Mouse (Mus musculus): Measurements from ENCODE around the gene Tpm1. TPM values are rescaled to one million over a fixed set of nuclear protein-coding genes. Genes with fewer than 3 reads are reported as not detected.

Tpm1 gene
- polyA plus RNA-seq, 1 experiment from 2014 or later = 635 TPM

DNA sequence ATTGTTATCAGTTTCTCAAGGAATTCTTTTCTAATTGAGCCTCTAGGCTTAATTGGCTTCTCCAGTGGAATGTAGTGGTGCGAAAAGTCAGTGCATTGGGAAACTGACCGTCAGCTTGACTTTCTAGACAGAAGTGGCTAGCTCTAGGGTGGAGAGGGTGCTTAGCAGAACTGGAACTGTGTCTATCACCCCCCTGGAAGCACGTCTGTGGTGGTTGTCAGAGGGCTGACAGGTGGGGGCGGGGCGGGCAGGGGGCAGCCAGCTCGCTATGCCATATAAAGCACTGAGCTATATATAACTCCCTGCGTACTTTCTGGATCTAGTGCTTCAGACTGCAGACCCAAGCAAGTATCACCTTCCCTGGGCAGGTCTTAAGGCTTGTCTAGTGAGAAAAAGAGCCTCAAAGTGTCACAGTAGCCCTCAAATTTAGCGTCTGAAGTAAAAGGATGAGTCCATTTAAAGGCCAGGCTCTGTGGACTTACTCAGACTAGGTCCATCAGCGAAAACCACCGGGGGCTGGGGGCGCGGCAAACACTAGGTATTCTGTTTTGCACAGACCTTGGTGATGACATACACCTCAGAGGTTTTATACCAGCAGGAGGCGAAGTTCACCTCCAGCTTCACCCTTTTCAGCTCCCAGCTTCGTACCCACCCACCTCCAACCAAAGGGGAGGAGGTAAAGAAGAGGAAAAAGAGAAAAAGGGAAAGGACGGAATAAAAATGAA lies 2.2 kb downstream of the Tpm1 start:
- WGBS = 7% methylated on average over 15 of the region's 15 CpGs
- H3K27ac ChIP-seq (ENCODE audit: low read depth) = peak overlapping the region; percentile 79
- H3K27me3 ChIP-seq (ENCODE audit: insufficient read depth, low read length) = no peaks in the 10 kb centered on the region
- peak; percentile 58 for TF ChIP-seq CTCF (IDR thresholded peaks at IDR 0.05; ENCODE audit: low read depth)
- no peaks in the 10 kb centered on the region for H3K9me3 ChIP-seq (ENCODE audit: low read depth, low read length)
- ATAC-seq (ENCODE audit: insufficient read depth) (no peak), DNase-seq (peak; percentile 65)
- H3K36me3 ChIP-seq (ENCODE audit: insufficient read depth) = peaks cover 12% of the 10 kb centered on the region; the same call in 1 of the 2 replicates
- peak overlapping the region; percentile 56 for H3K4me3 ChIP-seq (ENCODE audit: low read depth, low read length)
- H3K4me2 ChIP-seq = peak overlapping the region; percentile 98
- H3K4me1 ChIP-seq (ENCODE audit: insufficient read depth) = peaks cover 24% of the 10 kb centered on the region
- peak overlapping the region; percentile 83 for H3K9ac ChIP-seq

DNA sequence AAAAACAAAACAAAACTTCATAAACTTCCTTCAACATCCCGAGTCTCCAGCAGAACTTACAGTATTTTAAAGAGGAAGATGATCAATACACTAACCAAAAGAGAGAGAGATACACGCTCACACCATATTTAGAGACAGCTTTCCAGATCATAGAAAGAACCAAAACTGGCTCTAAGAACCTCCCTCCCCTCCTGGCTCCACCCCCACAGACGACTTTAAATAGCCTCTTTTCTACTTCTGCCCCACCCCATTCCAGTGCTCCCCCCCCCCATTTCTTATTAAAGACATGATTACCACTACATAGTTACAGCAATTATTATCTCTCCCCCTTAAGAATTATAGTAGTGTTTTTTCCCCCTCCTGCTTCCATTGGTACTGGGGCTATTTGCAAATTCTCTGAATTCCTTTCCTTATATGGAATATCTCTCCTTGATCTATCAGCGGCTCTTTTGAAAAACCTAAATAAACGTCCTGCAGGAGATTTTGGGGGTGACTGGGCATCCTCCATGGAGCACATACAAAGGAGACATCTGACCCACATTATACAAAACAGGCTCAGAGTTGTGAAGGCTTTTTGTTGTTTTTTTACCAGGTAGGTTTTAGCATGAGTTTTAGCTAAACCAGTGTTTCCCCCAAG lies 3.1 kb downstream of the Tpm1 start:
- no peaks in the 10 kb centered on the region for H3K27me3 ChIP-seq (ENCODE audit: insufficient read depth, low read length)
- 6% methylated on average over 5 of the region's 5 CpGs for WGBS
- H3K9ac ChIP-seq = peak overlapping the region; percentile 9; the same call in 1 of the 2 replicates
- DNase-seq = peak; percentile 47
- H3K27ac ChIP-seq (ENCODE audit: low read depth) = peak overlapping the region; percentile 79
- no peak for TF ChIP-seq CTCF (IDR thresholded peaks at IDR 0.05; ENCODE audit: low read depth)
- peaks cover 12% of the 10 kb centered on the region; the same call in 1 of the 2 replicates for H3K36me3 ChIP-seq (ENCODE audit: insufficient read depth)
- no peaks in the 10 kb centered on the region for H3K9me3 ChIP-seq (ENCODE audit: low read depth, low read length)
- no peak for ATAC-seq (ENCODE audit: insufficient read depth)
- peak overlapping the region; percentile 98 for H3K4me2 ChIP-seq
- peak overlapping the region; percentile 56 for H3K4me3 ChIP-seq (ENCODE audit: low read depth, low read length)
- H3K4me1 ChIP-seq (ENCODE audit: insufficient read depth) = peaks cover 33% of the 10 kb centered on the region

DNA sequence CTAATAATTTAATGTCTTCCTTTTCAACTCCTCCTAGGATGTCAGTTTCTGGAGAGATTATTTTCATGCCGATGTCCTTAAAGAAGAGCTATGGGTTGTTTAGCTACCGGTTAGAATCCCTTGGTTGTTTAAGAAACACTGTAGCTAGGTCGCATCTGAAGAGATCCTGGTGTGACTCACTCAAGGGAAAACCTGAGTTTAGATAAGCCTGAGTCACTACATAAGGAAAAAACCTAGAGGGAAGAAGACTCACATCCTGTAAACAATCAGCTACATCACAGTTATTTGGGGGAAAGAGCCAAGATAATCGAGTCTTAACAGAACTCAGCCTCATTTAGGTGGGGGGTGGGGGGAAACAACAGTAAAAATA lies 3.9 kb downstream of the Tpm1 start:
- Histone ChIP-seq H3K4me3 (ENCODE audit: low read depth, low read length) (peak overlapping the region; percentile 56; the same call in 1 of the 2 replicates), H3K36me3 (ENCODE audit: insufficient read depth) (peaks cover 12% of the 10 kb centered on the region; the same call in 1 of the 2 replicates), H3K9ac (peak overlapping the region; percentile 2; the same call in 1 of the 2 replicates), H3K4me1 (ENCODE audit: insufficient read depth) (peaks cover 37% of the 10 kb centered on the region), H3K4me2 (peak overlapping the region; percentile 98), H3K27ac (ENCODE audit: low read depth) (peak overlapping the region; percentile 1; the same call in 1 of the 2 replicates), H3K9me3 (ENCODE audit: low read depth, low read length) (no peaks in the 10 kb centered on the region), H3K27me3 (ENCODE audit: insufficient read depth, low read length) (no peaks in the 10 kb centered on the region)
- no peak for TF ChIP-seq CTCF (IDR thresholded peaks at IDR 0.05; ENCODE audit: low read depth)
- WGBS = 19% methylated on average over 4 of the region's 4 CpGs
- no peak for DNase-seq
- no peak for ATAC-seq (ENCODE audit: insufficient read depth)

DNA sequence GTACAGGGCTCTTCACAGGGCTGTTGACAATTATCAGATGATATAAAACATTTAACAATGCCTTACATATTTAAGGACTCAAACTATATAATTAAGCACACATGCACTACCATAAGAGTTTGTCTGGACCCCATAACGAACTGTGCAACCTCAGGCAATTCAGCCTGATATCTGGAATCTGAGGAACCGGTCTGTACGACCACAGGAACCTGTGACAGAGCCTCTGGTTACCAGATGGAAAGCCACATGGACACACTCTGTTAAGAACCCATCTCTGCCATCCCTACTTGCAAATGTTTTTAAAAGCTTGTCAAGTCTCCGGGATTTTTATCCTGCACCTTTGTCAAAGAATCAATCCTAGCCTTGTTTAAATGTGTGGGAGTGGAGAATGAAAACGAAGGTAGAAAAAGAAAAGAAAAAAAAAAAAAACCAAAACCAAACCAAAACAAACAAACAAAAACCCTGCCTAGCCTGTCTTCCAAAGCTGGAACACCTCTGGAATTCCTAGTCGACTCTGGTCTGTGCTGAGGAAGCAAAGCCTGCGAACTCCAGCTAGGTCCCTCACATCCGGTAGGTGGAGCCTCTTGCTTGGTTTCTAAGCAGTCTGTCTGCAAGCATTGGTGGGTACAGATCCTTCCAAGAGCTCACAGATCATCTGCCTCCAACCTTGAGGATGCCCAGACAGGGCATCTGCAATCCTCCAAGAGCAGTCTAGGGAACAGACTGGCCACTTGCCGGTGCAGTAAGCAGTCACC lies 4.5 kb downstream of the Tpm1 start:
- 23% methylated on average over 9 of the region's 9 CpGs for WGBS
- no peak for ATAC-seq (ENCODE audit: insufficient read depth)
- peak overlapping the region; percentile 1; the same call in 1 of the 2 replicates for H3K27ac ChIP-seq (ENCODE audit: low read depth)

DNA sequence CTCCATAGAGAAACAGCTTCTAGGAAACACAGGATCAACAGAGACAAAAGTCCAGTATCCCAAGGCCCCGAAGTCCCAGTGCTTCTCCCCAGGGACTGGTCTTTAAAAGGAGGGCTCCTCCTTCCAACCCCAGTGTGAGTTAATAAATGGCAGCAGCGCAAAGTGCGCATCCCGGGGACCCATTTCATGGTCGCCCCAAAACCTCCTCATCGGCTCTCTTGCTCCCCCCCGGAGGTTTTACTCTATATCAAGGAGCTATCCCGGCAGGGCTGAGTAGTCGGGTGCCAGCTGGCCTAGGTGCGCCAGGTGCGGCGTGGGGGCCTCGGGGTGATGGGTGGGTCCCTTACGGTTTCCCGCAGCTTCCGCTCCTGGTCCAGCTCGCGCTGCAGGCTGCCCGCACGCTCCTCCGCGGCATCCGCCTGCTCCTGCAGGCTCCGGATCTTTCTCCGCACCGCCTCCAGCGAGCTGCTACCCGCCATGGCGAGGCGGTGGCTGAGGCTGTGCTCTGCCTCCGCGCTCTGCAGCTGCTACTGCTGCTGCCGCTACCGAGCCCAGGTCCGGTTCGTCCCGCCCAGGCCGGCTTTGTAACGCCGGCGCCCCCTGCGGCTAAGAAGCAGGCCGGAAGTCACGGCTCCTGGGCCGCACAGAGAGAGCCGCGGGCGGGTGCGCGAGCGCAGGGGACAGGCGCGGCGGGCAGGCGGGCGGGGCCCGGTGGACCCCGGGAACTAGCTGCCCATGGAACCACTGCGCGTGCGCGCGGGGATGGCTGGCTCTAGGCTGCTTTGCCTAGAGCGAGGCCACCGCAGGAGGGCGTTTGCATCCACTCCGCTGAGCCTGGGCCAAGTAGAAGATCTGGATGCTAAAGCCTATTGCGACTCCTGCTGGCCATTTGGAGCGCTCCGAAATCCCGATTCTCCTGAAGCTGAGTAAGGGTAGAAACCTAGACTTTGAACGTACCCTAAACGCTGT lies 5.7 kb downstream of the Tpm1 start:
- peaks cover 25% of the 10 kb centered on the region for H3K36me3 ChIP-seq (ENCODE audit: insufficient read depth)
- DNase-seq (peak; percentile 100), ATAC-seq (ENCODE audit: insufficient read depth) (peak; percentile 94)
- TF ChIP-seq CTCF (IDR thresholded peaks at IDR 0.05; ENCODE audit: low read depth) = peak; percentile 97
- peak overlapping the region; percentile 82 for H3K4me3 ChIP-seq (ENCODE audit: low read depth, low read length)
- peak overlapping the region; percentile 91 for H3K27ac ChIP-seq (ENCODE audit: low read depth)
- peak overlapping the region; percentile 98 for H3K4me2 ChIP-seq
- WGBS = under 1% methylated on average over 72 of the region's 73 CpGs
- H3K9me3 ChIP-seq (ENCODE audit: low read depth, low read length) = no peaks in the 10 kb centered on the region
- H3K27me3 ChIP-seq (ENCODE audit: insufficient read depth, low read length) = no peaks in the 10 kb centered on the region
- peaks cover 38% of the 10 kb centered on the region for H3K4me1 ChIP-seq (ENCODE audit: insufficient read depth)
- H3K9ac ChIP-seq = peak overlapping the region; percentile 79

More for the DNA sequence above, 4.5 kb downstream of the Tpm1 start:
- peak; percentile 80 for TF ChIP-seq CTCF (IDR thresholded peaks at IDR 0.05; ENCODE audit: low read depth)
- peak; percentile 92 for DNase-seq
- H3K27me3 ChIP-seq (ENCODE audit: insufficient read depth, low read length) = no peaks in the 10 kb centered on the region
- H3K4me3 ChIP-seq (ENCODE audit: low read depth, low read length) = peak overlapping the region; percentile 82
- peak overlapping the region; percentile 98 for H3K4me2 ChIP-seq
- H3K9me3 ChIP-seq (ENCODE audit: low read depth, low read length) = no peaks in the 10 kb centered on the region
- H3K36me3 ChIP-seq (ENCODE audit: insufficient read depth) = peaks cover 14% of the 10 kb centered on the region
- H3K9ac ChIP-seq = peak overlapping the region; percentile 38; the same call in 1 of the 2 replicates
- peaks cover 40% of the 10 kb centered on the region for H3K4me1 ChIP-seq (ENCODE audit: insufficient read depth)

DNA sequence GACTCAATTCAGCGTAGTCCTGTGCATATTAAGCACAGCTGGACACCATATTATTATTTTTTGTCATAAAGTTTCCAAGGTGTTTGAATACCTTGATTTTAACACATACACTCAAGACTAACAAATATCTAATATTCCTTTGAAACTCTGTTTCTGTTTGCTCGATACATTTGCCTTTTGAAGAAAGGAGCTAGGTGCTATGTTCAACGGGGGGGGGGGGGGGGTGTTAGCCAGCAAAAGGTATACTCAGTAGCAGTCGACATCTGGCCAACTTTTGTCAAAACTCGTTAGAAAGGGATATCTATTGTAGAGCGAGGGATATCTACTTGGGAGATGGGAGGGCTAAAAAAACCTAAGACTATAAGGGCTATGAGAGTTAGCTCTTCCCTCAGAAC lies 6.4 kb downstream of the Tpm1 start:
- ATAC-seq (ENCODE audit: insufficient read depth) (no peak), DNase-seq (no peak)
- peaks cover 32% of the 10 kb centered on the region for H3K36me3 ChIP-seq (ENCODE audit: insufficient read depth)
- no peaks in the 10 kb centered on the region for H3K9me3 ChIP-seq (ENCODE audit: low read depth, low read length)
- WGBS = 14% methylated on average over 6 of the region's 6 CpGs
- H3K4me3 ChIP-seq (ENCODE audit: low read depth, low read length) = peak overlapping the region; percentile 82
- H3K9ac ChIP-seq = peak overlapping the region; percentile 79
- H3K4me2 ChIP-seq = peak overlapping the region; percentile 98
- peak overlapping the region; percentile 91; the same call in 1 of the 2 replicates for H3K27ac ChIP-seq (ENCODE audit: low read depth)
- no peak for TF ChIP-seq CTCF (IDR thresholded peaks at IDR 0.05; ENCODE audit: low read depth)
- H3K27me3 ChIP-seq (ENCODE audit: insufficient read depth, low read length) = no peaks in the 10 kb centered on the region
- H3K4me1 ChIP-seq (ENCODE audit: insufficient read depth) = peaks cover 38% of the 10 kb centered on the region
